Mouse (Mus musculus): Measurements from ENCODE around the gene Ring1.

DNA sequence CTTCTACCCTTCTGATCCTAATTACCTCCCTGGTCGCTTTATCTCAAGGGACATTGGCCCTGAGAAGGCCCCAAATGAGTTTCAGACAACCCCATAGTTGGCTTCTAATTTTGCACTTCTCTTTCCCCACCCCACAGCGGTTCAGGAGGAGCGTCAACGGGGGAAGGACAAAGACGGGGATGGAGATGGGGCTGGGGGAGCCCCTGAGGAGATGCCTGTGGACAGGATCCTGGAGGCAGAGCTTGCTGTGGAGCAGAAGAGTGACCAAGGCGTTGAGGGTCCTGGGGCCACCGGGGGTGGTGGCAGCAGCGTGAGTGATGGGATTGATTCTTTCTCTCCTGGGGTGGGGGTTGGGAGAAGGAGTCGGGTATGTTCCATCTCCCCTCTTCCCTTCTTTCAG, 11.0 kb upstream of the Ring1 start:
- TF ChIP-seq POLR2A (IDR thresholded peaks at IDR 0.05; ENCODE audit: borderline replicate concordance, low read depth, low read length) (no peak), CTCF (IDR thresholded peaks at IDR 0.05; ENCODE audit: low read depth, low read length) (no peak)
